Mouse (Mus musculus) lung, postnatal 14 days (tissue): Measurements from ENCODE around the gene Pla2g15.
"Not testable (repeated sequence)": the region's sequence is repeated elsewhere in the genome, so short reads cannot be mapped to it uniquely, and the experiment has no call there.

ENCODE experiments used
- DNase-seq: peaks from one replicate; pipeline ENCODE4 v3.0.0; 2021

Gene Pla2g15

DNA sequence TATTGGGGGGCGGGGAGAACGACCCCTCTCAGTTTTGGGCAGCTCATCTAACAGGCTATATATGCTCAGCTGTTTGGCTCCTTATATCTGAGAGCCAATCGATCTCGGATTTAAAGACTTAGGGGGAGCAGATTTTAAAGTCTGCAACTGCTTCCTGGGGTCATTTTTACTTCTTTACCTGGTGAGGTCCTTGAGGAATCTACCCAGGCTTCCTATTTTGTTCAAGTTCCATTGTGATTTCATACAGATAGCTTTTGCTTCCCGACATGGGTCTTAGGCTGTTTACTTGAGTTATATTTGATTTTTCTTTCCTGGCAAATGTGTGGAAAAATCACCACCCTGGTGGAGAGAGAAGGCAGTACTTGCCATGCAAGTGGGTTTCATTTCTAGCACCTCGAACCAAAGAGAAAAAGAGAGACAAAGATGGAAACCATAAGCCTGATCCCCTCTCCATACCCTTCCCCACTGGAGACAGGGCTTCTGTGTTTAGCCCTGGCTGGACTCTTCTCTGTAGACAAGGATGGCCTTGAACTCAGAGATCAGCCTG, 19.8 kb downstream of the Pla2g15 start:
- DNase-seq, result no peak

- no peak for DNase-seq
Observed at GRCm38 (mm10) chr8:106173566-106173965, 23.4 kb downstream of the Pla2g15 start.

GRCm38 (mm10) chr8:106176891-106177290, 26.7 kb downstream of the Pla2g15 start:
- no peak for DNase-seq

DNA sequence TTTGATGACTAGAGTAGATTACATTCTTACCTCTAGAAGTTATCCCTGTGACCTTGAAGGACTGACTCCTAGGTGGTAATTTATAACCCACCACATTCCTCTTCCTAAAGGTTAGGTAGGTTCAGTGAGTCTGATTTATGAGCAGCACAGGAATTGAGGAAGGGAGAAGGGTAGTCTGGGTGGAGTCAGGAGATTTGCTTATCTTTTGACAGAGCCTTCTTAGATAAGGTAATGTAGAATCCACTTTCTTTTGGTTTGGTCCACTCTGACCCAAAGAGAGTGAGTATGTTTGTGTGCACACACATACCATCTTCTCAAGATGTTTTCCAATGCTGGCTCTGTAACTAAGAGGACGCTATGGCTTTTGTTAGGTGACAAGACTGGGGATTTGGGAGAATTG, 27.4 kb downstream of the Pla2g15 start:
- DNase-seq, result no peak

DNA sequence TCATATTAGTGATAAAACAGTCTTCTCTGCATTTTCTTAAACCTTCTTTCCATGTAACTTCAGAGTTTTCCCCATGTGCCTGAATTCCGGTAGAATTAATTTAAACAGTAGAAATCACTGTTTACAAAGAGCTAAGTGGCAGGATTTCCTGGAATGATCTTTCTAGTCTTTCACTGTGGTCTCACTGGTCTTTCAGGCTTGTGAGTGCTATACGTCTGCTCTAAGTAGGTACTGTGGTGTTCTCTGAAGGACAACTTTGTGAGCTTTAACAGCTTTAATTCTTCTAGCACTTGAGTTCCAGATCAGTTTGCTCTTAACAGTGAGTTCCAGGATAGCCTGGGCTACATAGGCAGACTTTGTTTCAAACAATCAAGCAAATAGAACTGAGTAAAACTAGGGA, 28.2 kb downstream of the Pla2g15 start:
- DNase-seq, result no peak

DNA sequence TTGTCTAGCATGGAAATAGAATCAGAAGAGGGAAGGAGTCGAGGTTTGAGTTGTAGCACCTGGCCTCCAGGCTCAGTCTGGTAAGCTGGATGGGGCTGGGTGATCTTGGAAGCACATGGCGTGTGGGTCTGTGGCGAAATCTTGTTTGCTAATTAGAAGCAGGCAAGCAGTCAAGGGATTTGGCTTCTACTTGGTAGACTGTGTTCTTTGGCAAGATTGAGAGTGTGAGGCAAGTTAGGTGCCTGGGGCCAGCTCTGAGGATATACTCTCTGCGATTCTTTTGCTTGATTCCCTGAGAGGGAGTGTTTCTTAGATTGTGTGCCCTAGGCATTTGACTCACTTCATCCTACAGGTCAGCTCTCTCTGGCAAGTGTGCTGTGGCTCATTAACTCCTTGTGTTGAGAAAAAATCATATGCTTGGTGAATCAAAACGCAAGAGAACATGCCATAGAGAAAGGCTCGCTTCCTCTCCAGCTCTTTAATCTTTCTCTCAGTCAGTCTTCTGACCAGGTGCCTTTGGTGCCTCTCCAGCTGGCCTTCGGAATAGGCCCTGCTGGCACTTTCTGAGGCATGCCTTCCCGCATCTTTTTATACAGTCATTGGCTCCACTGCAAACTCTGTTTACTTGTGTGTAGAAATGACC, 35.5 kb downstream of the Pla2g15 start:
- peak; percentile 28 for DNase-seq

- DNase-seq, result no peak
Observed at GRCm38 (mm10) chr8:106186394-106186793, 36.2 kb downstream of the Pla2g15 start.

GRCm38 (mm10) chr8:106189162-106189561, 39.0 kb downstream of the Pla2g15 start:
- DNase-seq, result no peak

DNA sequence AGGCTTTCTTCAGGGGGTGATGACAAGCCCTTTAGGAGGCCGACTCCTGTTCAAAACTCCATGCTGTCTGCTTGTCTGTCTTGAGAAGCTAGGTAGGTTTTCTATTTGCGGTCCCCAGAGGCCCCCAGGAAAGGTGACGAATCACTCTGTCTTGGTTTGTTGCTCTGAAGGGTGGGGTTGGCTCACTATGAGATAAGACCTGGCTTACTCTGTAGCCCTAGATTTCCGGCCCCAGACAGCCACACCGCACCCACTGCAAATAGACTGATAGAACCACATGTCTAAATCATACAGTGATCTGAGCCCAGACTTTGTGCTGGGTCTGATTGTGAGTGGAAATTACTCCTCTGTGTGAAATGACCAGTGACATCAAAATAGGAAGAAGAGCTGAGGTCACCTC, 41.4 kb downstream of the Pla2g15 start:
- no peak for DNase-seq

DNA sequence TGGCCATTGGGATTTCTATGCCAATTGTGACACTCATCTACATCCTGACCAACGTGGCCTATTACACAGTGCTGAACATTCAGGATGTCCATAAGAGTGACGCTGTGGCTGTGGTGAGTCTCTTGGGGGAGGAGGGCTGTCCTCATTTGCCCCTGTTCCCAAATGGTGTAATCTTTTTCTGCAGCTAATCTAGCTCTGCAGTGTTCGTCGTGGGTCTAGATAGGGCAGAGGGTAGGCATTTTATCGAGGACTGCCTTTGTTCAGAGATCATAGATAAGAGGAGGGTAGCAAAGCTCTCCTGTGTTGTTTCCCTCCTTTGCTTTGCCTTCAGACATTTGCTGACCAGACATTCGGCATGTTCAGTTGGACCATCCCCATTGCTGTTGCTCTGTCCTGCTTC, 43.0 kb downstream of the Pla2g15 start:
- DNase-seq, result no peak

DNA sequence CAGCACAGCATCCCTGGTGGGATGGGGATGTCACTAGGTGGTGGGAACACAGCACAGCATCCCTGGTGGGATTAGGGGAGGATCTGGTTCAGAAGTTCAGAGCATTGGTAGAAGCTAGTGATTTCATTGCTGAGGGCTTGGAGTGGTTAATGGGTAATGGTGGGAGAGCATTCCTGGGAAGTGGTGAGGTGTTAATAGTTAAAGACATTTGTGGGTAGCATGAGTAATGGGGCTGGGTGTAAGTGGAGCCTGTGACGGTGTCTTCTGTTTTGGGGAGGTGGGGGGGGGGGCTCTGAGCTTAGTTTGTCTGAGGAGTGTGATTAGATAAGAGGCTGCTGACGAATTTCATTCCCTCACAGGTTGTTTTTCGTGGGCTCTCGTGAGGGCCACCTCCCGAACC, 43.9 kb downstream of the Pla2g15 start:
- DNase-seq, result no peak

DNA sequence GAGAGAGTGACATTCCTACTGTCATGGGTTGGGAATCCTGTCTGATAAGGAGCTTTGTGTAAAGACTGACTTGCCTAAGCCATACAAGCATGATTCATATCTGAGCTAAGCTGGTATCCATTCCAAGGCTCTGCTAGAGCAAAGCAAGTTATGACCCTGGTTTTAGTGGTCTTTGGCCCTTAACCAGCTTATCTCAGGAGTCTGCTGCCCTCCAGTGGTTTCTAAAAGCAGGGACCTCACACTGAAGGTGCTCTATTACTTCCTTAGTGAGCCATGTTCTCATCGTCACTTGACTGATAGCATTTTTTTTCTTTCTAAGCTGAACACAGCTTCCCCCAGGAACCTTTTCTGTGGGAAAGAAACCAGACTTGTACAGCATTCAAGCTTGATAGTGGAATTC, 48.5 kb downstream of the Pla2g15 start:
- DNase-seq, result peak; percentile 52

DNA sequence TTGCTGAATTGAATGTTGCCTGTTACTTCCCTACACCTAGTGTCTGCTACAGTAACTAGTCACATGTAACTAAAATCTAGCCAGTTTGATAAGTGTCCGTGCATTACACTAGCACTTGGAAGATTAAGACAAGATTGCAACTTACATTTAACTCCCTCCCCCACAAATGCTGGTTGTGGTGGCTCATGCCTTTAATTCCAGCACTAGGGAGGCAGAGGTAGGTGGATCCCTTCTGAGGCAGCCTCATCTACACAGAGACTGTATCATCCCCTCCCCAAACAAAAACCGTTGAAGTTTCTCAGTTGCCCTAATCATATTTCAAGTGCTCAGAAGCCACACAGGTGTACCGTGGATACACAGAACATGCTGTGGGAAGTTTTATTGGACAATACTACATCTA, 49.4 kb downstream of the Pla2g15 start:
- not testable (repeated sequence) for DNase-seq

GRCm38 (mm10) chr8:106210035-106210731, 60.0 kb downstream of the Pla2g15 start:
- no peak for DNase-seq

GRCm38 (mm10) chr8:106210821-106211345, 60.7 kb downstream of the Pla2g15 start, which contains the start of the genes Slc7a6os and Prmt7:
Gene Slc7a6os, minus strand, starts transcription at chr8:106210935.
Gene Prmt7, plus strand, starts transcription at chr8:106210936.
- peak; percentile 95 for DNase-seq

GRCm38 (mm10) chr8:106211421-106211820, 61.2 kb downstream of the Pla2g15 start:
- no peak for DNase-seq

- DNase-seq, result no peak
Observed at GRCm38 (mm10) chr8:106213959-106214358, 63.8 kb downstream of the Pla2g15 start.
